Mouse (Mus musculus): Measurements from ENCODE around the gene Arl5a.

Gene Arl5a

DNA sequence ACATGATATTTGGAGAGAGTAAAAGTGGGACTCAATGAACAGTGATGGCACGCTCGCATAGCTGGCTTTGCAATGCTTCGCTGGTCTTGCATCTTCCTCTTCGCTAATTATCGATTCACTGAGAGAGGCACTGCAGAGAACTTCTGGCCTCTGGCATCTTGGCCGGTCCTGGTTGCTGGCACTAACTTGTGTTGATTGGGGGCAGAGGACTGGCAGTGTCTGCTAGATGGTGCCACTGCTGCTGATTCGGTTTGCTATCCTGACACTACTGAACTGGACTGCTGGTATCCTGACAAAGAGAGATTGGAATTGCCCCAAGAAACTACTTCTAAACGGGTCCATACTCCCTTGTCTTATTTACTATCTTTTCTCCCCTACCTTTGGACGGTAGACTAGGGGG is 63.6 kb downstream of the Arl5a start:
- DNase-seq (ENCODE audit: low spot score in 2 of 2), result no peak

DNA sequence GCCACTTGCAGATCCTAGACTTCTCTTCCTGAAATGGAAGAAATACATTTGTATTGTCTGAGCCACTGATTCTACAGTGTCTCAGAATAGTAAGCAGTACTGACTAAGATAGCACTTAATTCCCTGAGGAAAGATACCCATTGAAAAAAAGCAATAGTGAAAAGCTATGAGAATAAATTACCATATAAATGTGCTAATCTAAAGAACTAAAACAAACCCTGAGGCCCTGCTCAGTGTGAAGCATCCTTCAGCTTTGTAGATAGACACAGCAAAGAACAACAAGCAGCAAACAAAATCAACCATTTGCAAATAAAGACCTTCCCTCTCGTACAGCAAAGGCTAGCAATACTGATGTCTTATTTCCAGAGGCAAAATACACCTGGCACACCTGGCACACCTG is 65.0 kb downstream of the Arl5a start:
- no peak for DNase-seq (ENCODE audit: low spot score in 2 of 2)

DNA sequence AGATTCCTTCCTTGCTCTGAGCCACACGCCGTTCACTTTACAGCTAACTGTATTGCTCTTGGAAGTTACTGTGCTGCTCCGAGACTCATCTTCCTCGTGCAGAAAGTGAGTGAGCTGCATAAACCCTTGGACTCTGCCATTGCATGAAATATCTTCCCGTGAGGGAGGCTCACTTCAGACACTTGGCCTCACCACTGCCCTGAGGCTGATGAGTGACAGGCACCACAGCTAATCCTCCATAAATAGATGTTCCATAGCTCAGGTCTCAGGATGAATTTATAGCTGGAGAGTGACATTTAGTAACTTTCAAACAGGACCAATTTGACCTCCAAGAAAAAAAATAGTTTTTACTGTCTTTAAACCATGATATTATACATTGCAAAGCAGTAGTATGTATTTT is 66.5 kb downstream of the Arl5a start:
- DNase-seq (ENCODE audit: low spot score in 2 of 2), result no peak

DNA sequence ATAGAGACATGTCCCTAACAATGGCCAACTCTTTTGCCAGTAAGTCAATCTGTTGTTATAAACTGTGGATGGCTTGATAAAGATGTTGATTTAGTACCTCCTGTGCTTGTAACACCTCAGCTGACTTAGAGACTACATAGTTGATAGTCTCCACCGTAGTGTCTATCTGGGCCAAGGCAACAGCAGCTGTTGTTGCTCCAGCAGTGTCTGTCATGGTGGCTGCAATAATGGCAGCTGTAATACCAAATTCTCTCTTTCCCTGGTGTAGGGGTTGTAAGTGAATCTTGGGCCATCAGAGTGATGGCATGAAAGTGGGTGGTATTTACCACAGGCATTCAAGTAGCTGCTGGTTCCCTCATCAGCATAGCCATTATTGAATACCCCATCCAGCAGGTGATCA is 73.7 kb downstream of the Arl5a start:
- no peak for DNase-seq (ENCODE audit: low spot score in 2 of 2)
